Mouse (Mus musculus) midbrain, postnatal 0 days (tissue): ENCODE results near the gene Pbx4. TPM values are rescaled to one million over a fixed set of nuclear protein-coding genes. Genes with fewer than 3 reads are reported as not detected.

Experiments
- ATAC-seq: fragments of 200-750 bp; cut with Nextera tagmentation; 2 replicates; pipeline ENCODE4 v1.8.0; 2017; ENCODE audit warnings: moderate number of reproducible peaks, mild to moderate bottlenecking, moderate TSS enrichment, moderate library complexity; ENCODE audit not compliant: low FRiP score
- DNase-seq: peaks from one replicate; pipeline ENCODE4 v3.0.0-alpha.2; 2015; ENCODE audit warnings: low spot score
- H3K27ac ChIP-seq: fragments of 300-500 bp; sonication (generic); 2 replicates; pipeline ENCODE4 v1.5.1; 2014; ENCODE audit warnings: low read depth, mild to moderate bottlenecking, low read length, mixed read lengths
- H3K27me3 ChIP-seq: fragments of 300-500 bp; sonication (generic); 2 replicates; pipeline ENCODE4 v1.6.1; 2014; ENCODE audit warnings: low read length, control low read depth, mixed read lengths; ENCODE audit not compliant: insufficient read depth
- H3K36me3 ChIP-seq: fragments of 300-500 bp; sonication (generic); 2 replicates; pipeline ENCODE4 v1.6.1; 2014; ENCODE audit warnings: low read length, control low read depth, mixed read lengths; ENCODE audit not compliant: insufficient read depth
- H3K4me1 ChIP-seq: fragments of 300-500 bp; sonication (generic); 2 replicates; pipeline ENCODE4 v1.6.1; 2014; ENCODE audit warnings: mild to moderate bottlenecking, control low read depth, antibody characterized with exemption, low read length, mixed read lengths; ENCODE audit not compliant: insufficient read depth
- H3K4me2 ChIP-seq: fragments of 300-500 bp; sonication (generic); 2 replicates; pipeline ENCODE4 v1.6.1; 2014; ENCODE audit warnings: low read depth, mild to moderate bottlenecking, low read length, mixed read lengths; ENCODE audit not compliant: poor library complexity, severe bottlenecking
- H3K4me3 ChIP-seq: fragments of 300-500 bp; sonication (generic); 2 replicates; pipeline ENCODE4 v1.5.1; 2014; ENCODE audit warnings: low read depth, mild to moderate bottlenecking, low read length, moderate library complexity
- H3K9ac ChIP-seq: fragments of 300-500 bp; sonication (generic); replicated peaks from 2 replicates; pipeline ENCODE4 v1.6.1; 2014; ENCODE audit warnings: mild to moderate bottlenecking, low read length, moderate library complexity, mixed read lengths; ENCODE audit not compliant: poor library complexity, severe bottlenecking
- H3K9me3 ChIP-seq: fragments of 300-500 bp; sonication (generic); 2 replicates; pipeline ENCODE4 v1.6.1; 2016; ENCODE audit warnings: low read length, control low read depth
- CTCF ChIP-seq: IDR thresholded peaks from 2 replicates; pipeline ENCODE4 v1.5.1; 2016; ENCODE audit warnings: antibody characterized with exemption, mild to moderate bottlenecking
- WGBS: fragments of 180-500 bp; shearing (Covaris S2); extraction: QIAGEN DNeasy Blood & Tissue Kit; methylation state at CpG from one replicate; pipeline ENCODE4 v1.1.7; 2014; 5-methylcytosine and 5-hydroxymethylcytosine counted together
- polyA plus RNA-seq: library from polyadenylated mRNA; unstranded; fragments of >200 nt; fragmentation: Nextera tagmentation; extraction: Ambion mirVana; gene quantifications from 2 replicates; pipeline ENCODE4 v1.2.1, GENCODE M21; 2015
- total RNA-seq: library from RNA; depleted of rRNA; stranded (reverse); fragments of >200 nt; gene quantifications from 2 replicates; pipeline ENCODE4 v1.2.3, GENCODE M21; 2014

The Pbx4 gene
- total and polyA plus RNA-seq, 2 experiments from 2014 or later = 43.9 to 98.8 TPM

DNA sequence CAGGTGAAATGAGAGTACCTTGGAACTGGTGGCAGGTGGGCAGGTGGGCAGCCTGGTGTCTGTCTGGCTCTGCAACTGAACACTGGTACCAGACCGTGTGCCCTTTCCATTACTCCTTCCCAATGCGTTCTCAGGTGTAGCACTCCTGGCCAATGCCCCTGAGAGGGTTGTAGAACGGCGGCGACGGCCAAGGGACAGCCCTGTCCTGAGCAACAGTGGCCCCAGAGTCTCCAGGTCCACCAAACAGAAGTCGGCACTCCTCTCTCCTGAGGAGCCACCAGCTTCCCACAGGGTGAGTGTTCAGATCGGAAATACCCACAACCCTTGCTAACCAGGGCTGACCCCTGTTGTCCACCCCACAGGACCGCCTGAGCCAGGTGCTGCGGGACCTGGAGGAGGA lies 27.2 kb upstream of the Pbx4 start:
- ATAC-seq (no peak), DNase-seq (no peak)
- H3K4me2 ChIP-seq = no peak overlapping the region
- no peak overlapping the region for H3K9ac ChIP-seq
- H3K27ac ChIP-seq = no peak overlapping the region
- 96% methylated on average over 10 of the region's 10 CpGs for WGBS
- H3K4me3 ChIP-seq = no peak overlapping the region
- peaks cover 5% of the 10 kb centered on the region; the same call in 1 of the 2 replicates for H3K4me1 ChIP-seq
- H3K36me3 ChIP-seq = peaks cover 67% of the 10 kb centered on the region
- no peak for TF ChIP-seq CTCF
- no peaks in the 10 kb centered on the region for H3K9me3 ChIP-seq
- no peaks in the 10 kb centered on the region for H3K27me3 ChIP-seq

GRCm38 (mm10) chr8:69805491-69805890 lies 26.8 kb upstream of the Pbx4 start:
- Histone ChIP-seq H3K4me3 (no peak overlapping the region), H3K36me3 (peaks cover 63% of the 10 kb centered on the region), H3K27me3 (no peaks in the 10 kb centered on the region), H3K9ac (no peak overlapping the region), H3K27ac (no peak overlapping the region), H3K4me2 (no peak overlapping the region), H3K9me3 (no peaks in the 10 kb centered on the region), H3K4me1 (peaks cover 6% of the 10 kb centered on the region; the same call in 1 of the 2 replicates)
- no peak for DNase-seq
- 93% methylated on average over 9 of the region's 9 CpGs for WGBS
- ATAC-seq = no peak
- no peak for TF ChIP-seq CTCF

- TF ChIP-seq CTCF = no peak
- WGBS = 98% methylated on average over 5 of the region's 5 CpGs
- no peak overlapping the region for H3K9ac ChIP-seq
- H3K4me1 ChIP-seq = peaks cover 6% of the 10 kb centered on the region; the same call in 1 of the 2 replicates
- no peak for ATAC-seq
- peaks cover 61% of the 10 kb centered on the region for H3K36me3 ChIP-seq
- H3K4me2 ChIP-seq = no peak overlapping the region
- no peak overlapping the region for H3K27ac ChIP-seq
- H3K27me3 ChIP-seq = no peaks in the 10 kb centered on the region
- no peak for DNase-seq
- no peak overlapping the region for H3K4me3 ChIP-seq
- H3K9me3 ChIP-seq = no peaks in the 10 kb centered on the region
Observed at GRCm38 (mm10) chr8:69807236-69807635, 25.1 kb upstream of the Pbx4 start.

DNA sequence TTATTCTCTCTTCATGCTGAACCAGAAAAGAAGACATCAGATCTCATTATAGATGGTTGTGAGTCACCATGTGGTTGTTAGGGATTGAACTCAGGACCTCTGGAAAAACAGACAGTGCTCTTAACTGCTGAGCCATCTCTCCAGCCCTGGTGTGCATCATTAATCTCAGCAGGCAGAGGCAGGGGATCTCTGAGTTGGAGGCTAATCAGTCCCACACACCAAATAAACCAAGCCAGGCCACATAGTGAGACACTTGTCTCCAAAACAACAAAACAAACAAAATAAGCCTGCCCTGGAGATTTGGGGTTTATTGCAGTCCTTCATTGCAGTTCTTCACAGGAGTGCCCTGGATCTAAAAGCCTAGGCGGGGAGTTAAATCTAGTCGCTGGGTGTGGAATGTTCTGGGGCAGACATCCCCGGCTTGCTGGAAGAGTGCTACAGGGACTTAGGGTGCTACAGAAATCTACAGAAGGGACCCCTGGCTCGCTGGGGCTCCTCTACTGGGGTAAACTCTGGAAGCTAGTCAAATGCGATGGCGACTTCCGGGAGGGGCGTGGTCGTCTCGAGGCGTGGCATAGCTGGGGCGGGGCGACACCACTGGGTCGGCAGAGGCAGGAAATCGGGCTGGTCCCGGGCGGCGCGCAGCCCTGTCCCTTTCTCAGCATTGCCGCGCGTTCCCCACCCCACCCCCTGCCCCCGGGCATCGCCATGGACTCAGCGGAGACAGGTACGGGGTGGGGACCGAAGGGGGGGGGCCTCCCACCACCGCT lies 24.0 kb upstream of the Pbx4 start, which contains the start of gene Gmip:
Gmip (plus strand) TSS at position 586 of the 770 bp plus-strand sequence.
- H3K36me3 ChIP-seq = peaks cover 52% of the 10 kb centered on the region
- no peak; the same call in 1 of the 2 replicates for ATAC-seq
- no peaks in the 10 kb centered on the region for H3K9me3 ChIP-seq
- H3K27ac ChIP-seq = peak within 1 kb of the TSS; percentile 66
- H3K4me3 ChIP-seq = peak within 1 kb of the TSS; percentile 67
- peak; percentile 59 for DNase-seq
- H3K4me2 ChIP-seq = peak within 1 kb of the TSS; percentile 87
- no peak for TF ChIP-seq CTCF
- peak within 1 kb of the TSS; percentile 77 for H3K9ac ChIP-seq
- peaks cover 6% of the 10 kb centered on the region; the same call in 1 of the 2 replicates for H3K4me1 ChIP-seq
- 12% methylated on average over 18 of the region's 28 CpGs for WGBS
- H3K27me3 ChIP-seq = no peaks in the 10 kb centered on the region

GRCm38 (mm10) chr8:69808864-69809403 lies 23.4 kb upstream of the Pbx4 start:
- DNase-seq (peak; percentile 56), ATAC-seq (peak; percentile 59)
- Histone ChIP-seq H3K9ac (peak overlapping the region; percentile 77), H3K9me3 (no peaks in the 10 kb centered on the region), H3K4me1 (peaks cover 6% of the 10 kb centered on the region; the same call in 1 of the 2 replicates), H3K4me2 (peak overlapping the region; percentile 87), H3K27ac (peak overlapping the region; percentile 66), H3K27me3 (no peaks in the 10 kb centered on the region), H3K36me3 (peaks cover 52% of the 10 kb centered on the region), H3K4me3 (peak overlapping the region; percentile 67)
- WGBS = 2% methylated on average over 23 of the region's 23 CpGs
- TF ChIP-seq CTCF = no peak

GRCm38 (mm10) chr8:69809820-69810219 lies 22.5 kb upstream of the Pbx4 start:
- TF ChIP-seq CTCF = no peak
- H3K27ac ChIP-seq = no peak overlapping the region
- no peak overlapping the region for H3K9ac ChIP-seq
- ATAC-seq (no peak), DNase-seq (no peak)
- H3K4me1 ChIP-seq = peaks cover 6% of the 10 kb centered on the region; the same call in 1 of the 2 replicates
- 61% methylated on average over 3 of the region's 3 CpGs for WGBS
- no peaks in the 10 kb centered on the region for H3K9me3 ChIP-seq
- peak overlapping the region; percentile 87 for H3K4me2 ChIP-seq
- no peaks in the 10 kb centered on the region for H3K27me3 ChIP-seq
- H3K36me3 ChIP-seq = peaks cover 56% of the 10 kb centered on the region
- no peak overlapping the region for H3K4me3 ChIP-seq
